Mouse (Mus musculus) liver, embryonic 15.5 days (tissue): Measurements from ENCODE around the gene Mrps18b. TPM values are rescaled to one million over a fixed set of nuclear protein-coding genes. Genes with fewer than 3 reads are reported as not detected.
A peak's percentile ranks its signal among the peaks of the same experiment; 100 is the strongest.

Experiments used
- ATAC-seq: fragments of 200-750 bp; cut with Nextera tagmentation; 2 replicates; pipeline ENCODE4 v1.8.0; 2017; ENCODE audit warnings: moderate number of reproducible peaks, mild to moderate bottlenecking, moderate library complexity; ENCODE audit not compliant: insufficient read depth
- H3K27ac ChIP-seq: fragments of 300-500 bp; sonication (generic); replicated peaks from 2 replicates; pipeline ENCODE4 v1.5.1; 2015; ENCODE audit warnings: mild to moderate bottlenecking, inconsistent platforms
- H3K27me3 ChIP-seq: fragments of 300-500 bp; sonication (generic); 2 replicates; pipeline ENCODE4 v1.6.1; 2015; ENCODE audit warnings: mild to moderate bottlenecking, inconsistent platforms
- H3K36me3 ChIP-seq: fragments of 300-500 bp; sonication (generic); replicated peaks from 2 replicates; pipeline ENCODE4 v1.6.1; 2015; ENCODE audit warnings: moderate library complexity, mild to moderate bottlenecking, inconsistent platforms
- H3K4me1 ChIP-seq: fragments of 300-500 bp; sonication (generic); replicated peaks from 2 replicates; pipeline ENCODE4 v1.6.1; 2015; ENCODE audit warnings: inconsistent platforms
- H3K4me2 ChIP-seq: fragments of 300-500 bp; sonication (generic); 2 replicates; pipeline ENCODE4 v1.6.1; 2015; ENCODE audit warnings: moderate library complexity, mild to moderate bottlenecking, inconsistent platforms
- H3K4me3 ChIP-seq: fragments of 300-500 bp; sonication (generic); replicated peaks from 2 replicates; pipeline ENCODE4 v1.5.1; 2015; ENCODE audit warnings: mild to moderate bottlenecking, inconsistent platforms
- H3K9ac ChIP-seq: fragments of 300-500 bp; sonication (generic); 2 replicates; pipeline ENCODE4 v1.6.1; 2015; ENCODE audit warnings: moderate library complexity, mild to moderate bottlenecking, inconsistent platforms
- H3K9me3 ChIP-seq: fragments of 300-500 bp; sonication (generic); replicated peaks from 2 replicates; pipeline ENCODE4 v1.6.1; 2016; ENCODE audit warnings: inconsistent platforms
- WGBS: fragments of 180-500 bp; shearing (Covaris S2); methylation state at CpG from one replicate; pipeline ENCODE4 v1.1.7; 2015; ENCODE audit warnings: mixed read lengths; ENCODE audit not compliant: insufficient replicate concordance; 5-methylcytosine and 5-hydroxymethylcytosine counted together
- polyA plus RNA-seq: library from polyadenylated mRNA; unstranded; fragments of >200 nt; fragmentation: Nextera tagmentation; extraction: Ambion mirVana; gene quantifications from 2 replicates; pipeline ENCODE4 v1.2.1, GENCODE M21; 2015

Mrps18b gene
- polyA plus RNA-seq, 1 experiment from 2014 or later = 68.7 TPM

DNA sequence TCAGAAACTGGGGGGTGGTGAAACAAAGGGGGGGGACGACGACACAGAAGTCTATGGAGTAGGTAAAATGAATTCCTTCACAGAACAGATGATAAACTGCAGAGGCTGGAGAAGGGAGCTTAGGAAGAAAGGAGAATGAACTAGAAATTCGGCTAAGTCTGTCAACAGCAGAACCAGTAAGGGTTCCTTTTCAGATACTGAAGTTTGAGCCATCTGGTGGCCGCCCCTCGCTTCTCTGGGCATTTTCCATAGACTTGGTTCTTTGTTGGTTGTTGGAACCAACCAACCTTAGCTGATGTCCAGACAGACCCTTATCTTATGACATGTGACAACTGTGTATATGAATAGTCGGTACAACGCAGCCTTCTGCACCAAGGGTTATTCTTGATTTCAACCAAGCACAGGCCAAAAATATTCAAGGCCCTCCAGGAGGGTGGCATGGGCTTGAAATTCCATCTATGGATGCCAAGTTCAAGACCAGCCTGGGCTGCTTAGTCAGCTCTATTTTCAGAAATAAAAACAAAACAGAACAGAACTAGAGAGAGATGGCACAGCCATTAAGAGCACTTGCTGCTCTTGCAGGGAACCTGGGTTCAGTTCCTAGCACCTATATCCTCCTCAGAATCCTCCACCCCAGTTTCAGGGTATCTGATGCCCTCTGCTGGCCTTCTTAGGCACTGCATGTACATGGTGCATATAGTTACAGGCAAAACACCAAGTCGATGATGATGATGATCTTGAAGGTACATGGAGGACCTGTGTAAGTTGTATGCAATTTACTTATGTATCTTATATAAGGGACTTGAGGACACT is 45.1 kb downstream of the Mrps18b start:
- Histone ChIP-seq H3K27ac (peak overlapping the region; percentile 82), H3K9ac (no peak overlapping the region), H3K27me3 (peaks cover 58% of the 10 kb centered on the region), H3K36me3 (peaks cover 18% of the 10 kb centered on the region), H3K4me1 (peaks cover 70% of the 10 kb centered on the region), H3K4me3 (peak overlapping the region; percentile 58), H3K9me3 (no peaks in the 10 kb centered on the region), H3K4me2 (peak overlapping the region; percentile 78)
- WGBS = 34% methylated on average over 8 of the region's 8 CpGs
- ATAC-seq = no peak

GRCm38 (mm10) chr17:35870151-35870883 is 45.9 kb downstream of the Mrps18b start:
- Histone ChIP-seq H3K9ac (no peak overlapping the region), H3K4me3 (peak overlapping the region; percentile 58), H3K27me3 (peaks cover 66% of the 10 kb centered on the region), H3K36me3 (peaks cover 13% of the 10 kb centered on the region; the same call in 1 of the 2 replicates), H3K4me1 (peaks cover 78% of the 10 kb centered on the region), H3K9me3 (no peaks in the 10 kb centered on the region), H3K27ac (peak overlapping the region; percentile 82), H3K4me2 (peak overlapping the region; percentile 78)
- 29% methylated on average over 9 of the region's 9 CpGs for WGBS
- ATAC-seq = peak; percentile 26

DNA sequence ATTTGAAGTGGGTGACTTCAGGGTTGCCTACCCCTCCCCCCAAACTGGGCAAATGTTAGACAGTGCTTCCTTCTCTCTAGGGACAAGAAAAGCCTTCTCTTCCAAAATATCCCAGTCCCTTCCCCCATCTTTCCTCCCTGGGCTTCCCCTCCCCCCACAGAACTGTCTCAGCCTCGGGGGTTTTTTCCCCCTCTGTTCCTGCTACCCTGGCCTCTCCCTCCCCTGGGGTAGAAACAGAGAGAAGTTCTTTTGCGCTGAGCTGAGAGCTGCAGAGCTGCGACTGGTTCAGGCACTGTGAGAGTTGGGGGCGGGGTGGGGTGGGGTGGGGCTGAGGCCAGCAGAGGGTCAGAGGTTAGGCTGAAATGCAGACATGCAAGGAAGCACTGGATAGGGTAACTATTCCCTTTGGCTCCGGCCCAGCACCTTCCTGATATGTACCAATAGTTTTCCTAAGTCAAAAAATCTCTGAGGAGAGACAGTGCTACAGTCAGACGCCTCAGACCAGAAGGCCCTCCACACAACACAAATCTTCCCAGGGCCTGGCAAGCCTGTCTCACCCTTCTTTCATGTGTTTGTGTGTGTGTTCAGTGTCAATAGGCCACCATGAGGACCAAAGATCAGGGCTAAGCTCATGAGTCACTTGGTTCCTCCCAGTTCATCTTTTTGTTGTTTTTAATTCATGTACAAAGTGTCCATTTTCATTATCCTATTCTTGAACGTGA is 46.7 kb downstream of the Mrps18b start:
- Histone ChIP-seq H3K4me2 (peak overlapping the region; percentile 78), H3K4me3 (peak overlapping the region; percentile 58), H3K9me3 (no peaks in the 10 kb centered on the region), H3K27me3 (peaks cover 74% of the 10 kb centered on the region), H3K36me3 (peaks cover 6% of the 10 kb centered on the region; the same call in 1 of the 2 replicates), H3K9ac (0 out of 2 replicates have a peak overlapping the region, but pooled peaks have one; percentile 44), H3K4me1 (peaks cover 79% of the 10 kb centered on the region), H3K27ac (peak overlapping the region; percentile 82)
- WGBS = 7% methylated on average over 7 of the region's 7 CpGs
- peak; percentile 48 for ATAC-seq

GRCm38 (mm10) chr17:35868961-35869345 is 47.2 kb downstream of the Mrps18b start:
- peaks cover 8% of the 10 kb centered on the region; the same call in 1 of the 2 replicates for H3K36me3 ChIP-seq
- H3K9me3 ChIP-seq = no peaks in the 10 kb centered on the region
- peak overlapping the region; percentile 58 for H3K4me3 ChIP-seq
- H3K27ac ChIP-seq = peak overlapping the region; percentile 82
- H3K4me1 ChIP-seq = peaks cover 77% of the 10 kb centered on the region
- H3K9ac ChIP-seq = peak overlapping the region; percentile 44; the same call in 1 of the 2 replicates
- 3% methylated on average over 7 of the region's 7 CpGs for WGBS
- H3K27me3 ChIP-seq = peaks cover 80% of the 10 kb centered on the region
- H3K4me2 ChIP-seq = peak overlapping the region; percentile 78
- no peak for ATAC-seq

- 11% methylated on average over 17 of the region's 17 CpGs for WGBS
- H3K9ac ChIP-seq = peak overlapping the region; percentile 44
- H3K4me1 ChIP-seq = peaks cover 71% of the 10 kb centered on the region
- peak overlapping the region; percentile 58 for H3K4me3 ChIP-seq
- no peak for ATAC-seq
- H3K36me3 ChIP-seq = peaks cover 8% of the 10 kb centered on the region; the same call in 1 of the 2 replicates
- H3K27me3 ChIP-seq = peaks cover 86% of the 10 kb centered on the region
- H3K9me3 ChIP-seq = no peaks in the 10 kb centered on the region
- peak overlapping the region; percentile 78 for H3K4me2 ChIP-seq
- H3K27ac ChIP-seq = peak overlapping the region; percentile 82
These were observed 47.9 kb downstream of the Mrps18b start for GRCm38 (mm10) chr17:35868165-35868820.

DNA sequence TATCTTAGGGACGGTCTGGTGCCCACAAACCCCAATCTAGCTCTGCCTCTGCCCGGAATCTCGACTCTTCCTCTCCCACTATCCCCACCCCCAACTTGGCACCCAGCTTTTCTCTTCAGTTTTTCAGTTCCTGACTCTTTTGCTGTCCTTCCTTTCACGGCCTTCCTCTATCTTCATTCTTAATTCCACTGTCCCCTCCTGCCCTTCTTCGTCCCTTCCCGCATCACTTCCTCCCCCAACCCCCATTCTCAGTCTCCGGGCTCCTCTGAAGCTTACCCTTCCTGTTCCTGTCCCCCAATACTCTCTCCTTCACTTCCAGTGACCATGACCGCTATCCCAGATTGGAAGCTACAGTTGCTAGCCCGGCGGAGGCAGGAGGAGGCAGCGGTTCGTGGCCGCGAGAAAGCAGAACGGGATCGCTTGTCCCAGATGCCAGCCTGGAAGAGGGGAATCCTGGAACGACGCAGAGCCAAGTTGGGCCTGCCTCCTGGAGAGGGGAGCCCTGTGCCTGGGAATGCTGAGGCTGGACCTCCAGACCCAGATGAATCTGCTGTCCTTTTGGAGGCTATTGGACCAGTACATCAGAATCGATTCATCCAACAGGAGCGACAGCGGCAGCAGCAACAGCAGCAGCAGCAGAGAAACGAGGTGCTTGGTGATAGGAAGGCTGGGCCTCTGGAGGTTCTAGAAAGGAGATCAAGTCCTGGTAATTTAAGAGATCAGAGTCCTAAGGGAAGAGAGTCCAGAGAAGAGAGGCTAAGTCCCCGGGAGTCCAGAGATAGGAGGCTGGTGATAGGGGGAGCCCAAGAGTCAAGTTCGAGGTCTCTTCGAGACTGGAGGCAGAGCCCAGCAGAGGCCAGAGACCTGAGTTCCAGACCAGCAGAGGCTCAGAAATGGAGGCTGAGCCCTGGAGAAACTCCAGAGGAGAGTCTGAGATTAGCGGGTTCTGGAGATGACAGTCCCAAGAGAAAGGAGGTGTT is 49.0 kb downstream of the Mrps18b start:
- no peak for ATAC-seq
- peaks cover 8% of the 10 kb centered on the region; the same call in 1 of the 2 replicates for H3K36me3 ChIP-seq
- peaks cover 61% of the 10 kb centered on the region for H3K4me1 ChIP-seq
- peak overlapping the region; percentile 82 for H3K27ac ChIP-seq
- H3K4me2 ChIP-seq = peak overlapping the region; percentile 78
- H3K9me3 ChIP-seq = no peaks in the 10 kb centered on the region
- 4% methylated on average over 26 of the region's 26 CpGs for WGBS
- H3K4me3 ChIP-seq = peak overlapping the region; percentile 58
- peaks cover 83% of the 10 kb centered on the region for H3K27me3 ChIP-seq
- H3K9ac ChIP-seq = peak overlapping the region; percentile 44

DNA sequence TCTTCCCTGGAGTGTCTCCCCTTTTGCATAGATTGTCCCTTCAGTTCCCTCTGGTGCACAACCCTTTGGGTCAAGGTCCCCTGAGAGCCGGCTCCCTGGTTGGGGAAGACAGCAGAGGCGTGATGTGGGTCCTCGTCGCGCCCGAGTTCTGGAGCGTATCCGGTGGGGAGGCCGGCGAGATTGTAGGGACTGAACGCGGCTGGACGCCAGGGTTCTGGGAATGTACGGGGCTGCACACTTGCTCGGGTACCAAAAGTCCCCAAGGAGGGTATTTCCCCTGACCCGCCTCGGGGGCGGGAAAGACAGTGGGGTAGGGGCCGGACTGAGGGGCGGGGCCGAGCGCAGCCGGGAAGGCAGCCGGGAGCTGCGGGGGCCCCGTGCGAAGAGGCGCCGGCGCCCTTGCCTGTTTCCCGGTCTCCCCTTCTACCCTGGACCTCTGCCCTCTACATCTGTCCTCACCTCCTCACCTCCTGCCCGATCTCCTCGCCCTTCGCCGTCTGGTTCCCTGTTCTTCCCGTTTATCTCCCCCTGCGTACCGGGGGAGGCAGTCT is 49.8 kb downstream of the Mrps18b start:
- WGBS = under 1% methylated on average over 37 of the region's 38 CpGs
- peaks cover 81% of the 10 kb centered on the region for H3K27me3 ChIP-seq
- peak overlapping the region; percentile 75 for H3K27ac ChIP-seq
- H3K4me3 ChIP-seq = peak overlapping the region; percentile 58
- peaks cover 64% of the 10 kb centered on the region for H3K4me1 ChIP-seq
- peak overlapping the region; percentile 78 for H3K4me2 ChIP-seq
- H3K36me3 ChIP-seq = peaks cover 7% of the 10 kb centered on the region; the same call in 1 of the 2 replicates
- H3K9me3 ChIP-seq = no peaks in the 10 kb centered on the region
- peak overlapping the region; percentile 44 for H3K9ac ChIP-seq
- peak; percentile 13; the same call in 1 of the 2 replicates for ATAC-seq

DNA sequence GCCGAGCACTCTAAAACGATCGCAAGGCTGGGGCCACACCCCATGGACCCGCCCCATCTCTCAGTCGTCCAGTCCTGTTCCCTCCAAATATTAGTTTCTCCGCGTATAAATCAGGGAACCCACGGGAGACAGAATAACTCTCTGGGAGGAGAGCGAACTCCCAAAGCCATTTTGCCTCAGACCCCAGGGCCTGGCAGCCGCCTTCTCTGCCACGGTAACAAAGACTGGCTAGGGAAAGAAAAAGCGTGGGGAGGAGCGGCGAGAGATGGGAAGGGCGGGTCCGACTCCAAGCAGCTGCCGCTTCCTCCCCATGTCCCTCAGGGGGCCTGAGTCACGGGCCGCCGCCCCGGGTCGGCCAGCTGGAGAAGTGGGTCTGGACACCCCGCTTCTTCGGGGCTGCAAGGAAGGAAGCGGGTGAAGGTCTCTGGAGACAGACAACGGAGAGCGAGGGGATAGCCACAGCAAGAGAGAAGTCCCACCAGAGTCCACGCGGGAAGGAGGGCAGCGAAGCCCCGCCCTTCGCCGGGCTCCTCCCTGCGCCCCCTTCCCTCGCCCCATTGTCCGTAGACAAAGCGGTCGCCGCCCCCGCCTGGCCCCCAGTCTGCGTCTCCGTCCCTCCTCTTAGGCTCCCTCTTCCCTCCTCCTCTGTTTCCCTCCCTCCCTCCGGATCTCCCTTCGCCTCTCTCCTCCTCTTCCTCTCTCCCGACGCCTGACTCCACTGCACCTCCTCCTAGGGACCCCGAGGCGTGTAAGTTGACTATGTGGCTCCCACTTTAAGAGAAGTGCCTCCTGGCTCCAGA is 50.5 kb downstream of the Mrps18b start, which contains the start of gene Ppp1r18:
Gene Ppp1r18, plus strand, starts transcription at position 113 of the 800 bp plus-strand sequence.
- H3K27me3 ChIP-seq = peaks cover 75% of the 10 kb centered on the region

More for the DNA sequence above, 50.5 kb downstream of the Mrps18b start, which contains the start of gene Ppp1r18:
- no peak for ATAC-seq
- Histone ChIP-seq H3K27ac (peak within 1 kb of the TSS; percentile 75), H3K4me3 (peak within 1 kb of the TSS; percentile 58), H3K9me3 (no peaks in the 10 kb centered on the region), H3K4me2 (peak within 1 kb of the TSS; percentile 78), H3K36me3 (0 out of 2 replicates have a peak, but pooled peaks cover 4% of the 10 kb centered on the region), H3K9ac (peak within 1 kb of the TSS; percentile 44), H3K4me1 (peaks cover 67% of the 10 kb centered on the region)
- WGBS = under 1% methylated on average over 48 of the region's 48 CpGs
